Mouse (Mus musculus): Measurements from ENCODE around the gene Tspan4.
"Not testable (repeated sequence)": the region's sequence is repeated elsewhere in the genome, so short reads cannot be mapped to it uniquely, and the experiment has no call there.

GRCm38 (mm10) chr7:141446374-141446773 lies 28.7 kb upstream of the Tspan4 start:
- not testable (repeated sequence) for TF ChIP-seq EP300, CTCF (IDR thresholded peaks at IDR 0.05; ENCODE audit: low read depth)
